Mouse (Mus musculus): Measurements from ENCODE around the gene Mgat5b.

Gene Mgat5b

GRCm38 (mm10) chr11:116982543-116982942 lies 63.9 kb downstream of the Mgat5b start:
- no peak for DNase-seq

DNA sequence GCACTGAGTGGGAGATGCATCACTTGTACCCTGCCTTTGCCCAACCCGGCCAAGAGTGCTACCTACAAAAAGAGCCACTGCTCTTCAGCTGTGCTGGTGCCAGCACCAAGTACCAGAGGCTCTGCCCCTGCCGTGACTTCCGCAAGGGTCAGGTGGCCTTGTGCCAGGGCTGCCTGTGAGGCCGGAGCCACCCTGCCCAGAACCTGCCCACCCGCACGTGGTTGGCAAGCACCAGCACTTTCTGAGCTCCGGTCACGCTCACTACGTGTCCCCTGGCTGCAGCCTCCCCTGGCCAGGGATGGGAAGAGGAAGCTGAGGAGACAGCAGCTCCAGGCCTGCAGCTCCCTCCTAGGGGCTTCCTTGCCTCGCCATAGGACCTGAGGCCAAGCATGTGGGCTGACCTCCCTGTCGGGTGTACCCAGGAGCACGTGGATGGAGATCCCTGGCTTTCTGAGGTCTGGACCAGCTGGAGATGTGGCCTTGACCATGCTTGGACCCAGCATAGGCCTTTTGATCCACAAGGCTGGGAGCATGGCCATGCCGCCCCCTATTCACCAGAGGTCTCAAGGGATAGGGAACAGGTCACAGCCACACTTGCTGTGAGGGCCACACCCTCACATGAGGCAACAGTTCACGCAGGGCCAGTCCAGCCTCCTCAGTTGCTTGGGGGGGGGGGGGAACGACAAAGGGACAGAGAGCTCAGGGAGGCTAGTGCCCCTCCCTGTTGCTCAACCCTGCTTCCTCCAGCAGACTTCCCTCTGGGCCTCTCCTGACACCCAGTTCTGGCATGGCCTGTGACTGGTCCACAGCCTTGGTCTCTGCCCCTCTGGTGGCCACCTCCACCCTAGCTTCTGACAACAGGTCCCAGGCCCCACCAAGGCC lies 67.1 kb downstream of the Mgat5b start:
- no peak for DNase-seq

GRCm38 (mm10) chr11:116988131-116988530 lies 69.5 kb downstream of the Mgat5b start:
- peak; percentile 68 for DNase-seq

DNA sequence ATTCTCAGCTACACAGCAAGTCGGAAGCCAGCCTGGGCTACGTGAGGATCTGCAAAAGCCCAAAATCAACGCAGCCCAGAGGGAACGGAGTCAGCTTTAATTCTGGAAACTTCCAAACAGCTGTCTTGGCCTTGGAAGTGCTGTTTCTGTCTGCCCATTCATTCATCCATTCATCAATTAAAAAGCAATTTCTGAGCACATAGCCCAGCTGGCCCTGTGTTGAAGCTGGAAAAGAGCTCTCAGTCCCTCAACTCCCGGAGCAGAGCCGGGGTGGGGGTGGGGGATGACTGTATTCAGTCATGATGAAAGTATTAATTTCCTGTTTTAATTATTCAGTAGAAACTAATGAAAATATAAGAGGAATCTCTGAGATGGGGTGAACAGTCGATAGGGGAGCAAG lies 71.6 kb downstream of the Mgat5b start:
- no peak for DNase-seq

DNA sequence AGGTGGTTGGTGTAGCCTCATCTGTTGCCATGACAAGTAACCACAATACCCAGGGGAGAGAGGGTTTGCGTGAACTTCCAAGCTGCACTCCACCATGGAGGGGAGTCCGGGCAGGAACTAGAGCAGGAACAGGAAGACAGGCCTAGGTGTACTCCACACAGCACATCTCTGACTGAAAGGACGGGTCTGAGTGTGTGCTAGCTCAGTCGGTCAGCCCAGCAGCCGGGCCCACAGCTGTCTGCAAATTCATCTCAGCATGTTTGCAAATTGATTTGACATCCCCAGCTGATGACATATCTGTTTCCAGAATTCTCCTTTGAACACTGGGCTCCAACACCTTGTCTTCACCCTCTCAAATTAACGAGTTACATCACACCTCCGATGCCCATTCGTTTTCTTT lies 72.7 kb downstream of the Mgat5b start:
- no peak for DNase-seq

DNA sequence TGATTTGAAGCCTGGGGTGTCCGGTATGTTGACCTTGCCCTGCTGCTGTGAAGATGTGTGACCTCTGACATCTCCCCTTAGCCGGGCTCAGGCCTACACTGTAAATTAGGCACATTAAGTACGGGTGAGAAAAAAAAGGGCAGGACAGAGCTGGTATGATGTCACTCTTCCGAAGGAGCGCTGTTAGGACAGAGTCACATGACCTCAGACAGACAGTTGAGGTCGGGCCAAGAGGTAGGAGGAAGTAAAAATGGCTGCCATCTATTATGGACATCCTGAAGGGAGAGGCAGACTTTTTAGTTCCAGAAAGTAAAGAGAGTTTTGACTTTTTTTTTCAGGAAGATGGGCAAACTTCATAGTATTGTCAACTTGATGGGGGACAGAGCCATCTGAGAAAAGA lies 73.3 kb downstream of the Mgat5b start:
- DNase-seq, result no peak

DNA sequence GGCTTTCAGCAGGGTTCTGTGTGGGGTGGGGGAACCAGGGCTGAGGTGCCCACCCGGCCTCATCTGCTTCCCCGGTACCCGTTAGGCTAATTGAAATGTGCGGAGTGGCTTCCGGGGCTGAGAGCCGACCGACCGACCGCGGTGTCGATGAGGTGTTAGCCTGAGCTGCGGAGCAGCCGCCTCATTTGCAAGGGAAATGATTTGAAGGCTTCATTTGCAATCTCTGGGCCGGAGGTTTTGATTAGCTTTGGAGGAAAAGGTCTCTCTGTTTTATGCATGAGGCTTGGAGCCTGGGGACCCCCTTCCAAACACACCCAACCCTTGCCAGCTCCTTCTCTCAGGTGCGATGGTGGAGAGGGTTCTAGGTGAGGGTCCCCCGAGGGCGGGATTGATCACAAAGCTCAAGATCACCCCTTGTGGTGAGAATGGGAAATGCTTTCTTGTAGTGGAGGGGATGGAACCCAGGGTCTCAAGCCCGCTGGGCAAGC lies 75.5 kb downstream of the Mgat5b start:
- DNase-seq, result no peak

DNA sequence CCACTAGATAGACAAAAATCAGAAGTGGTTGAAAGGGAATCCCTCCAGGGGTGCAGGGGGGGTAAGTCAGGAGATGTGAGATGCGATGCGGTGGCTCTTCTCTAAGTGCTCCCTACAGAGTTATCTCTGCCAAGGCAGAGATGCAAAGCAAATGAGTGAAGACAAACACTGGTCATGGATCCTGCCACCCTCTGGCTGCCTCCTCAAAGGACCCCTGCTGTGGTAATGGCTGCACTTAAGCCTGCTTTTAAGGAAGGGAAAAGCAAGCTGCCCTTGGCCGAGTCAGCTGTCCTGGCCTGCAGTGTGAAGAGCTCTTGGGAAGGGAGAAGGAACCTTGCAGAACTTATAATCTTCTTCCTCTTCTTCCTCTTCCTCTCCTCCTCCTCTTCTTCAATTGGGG lies 78.3 kb downstream of the Mgat5b start:
- no peak for DNase-seq

- no peak for DNase-seq
These were observed 80.3 kb downstream of the Mgat5b start for GRCm38 (mm10) chr11:116998935-116999334.

GRCm38 (mm10) chr11:117000219-117000618 lies 81.6 kb downstream of the Mgat5b start:
- no peak for DNase-seq

DNA sequence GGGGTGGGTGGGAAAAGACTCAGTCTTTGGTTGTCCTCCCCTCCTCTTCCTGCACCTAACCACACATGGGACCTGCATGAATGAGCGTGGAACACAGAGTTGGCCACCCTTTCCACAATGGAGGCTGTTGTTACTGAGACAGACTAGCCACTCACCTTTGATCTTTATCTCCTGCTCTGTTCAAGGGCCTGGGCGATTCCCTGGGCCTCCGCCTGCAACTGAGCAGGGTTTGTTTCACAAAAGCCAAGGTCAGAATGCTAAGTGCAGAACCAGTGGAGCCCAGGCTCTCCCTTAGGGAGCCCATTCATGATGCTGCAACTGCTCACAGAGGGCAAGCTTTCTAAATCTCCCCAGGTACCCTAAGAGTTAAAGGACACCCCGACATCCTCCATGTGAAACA lies 83.1 kb downstream of the Mgat5b start:
- DNase-seq, result no peak

DNA sequence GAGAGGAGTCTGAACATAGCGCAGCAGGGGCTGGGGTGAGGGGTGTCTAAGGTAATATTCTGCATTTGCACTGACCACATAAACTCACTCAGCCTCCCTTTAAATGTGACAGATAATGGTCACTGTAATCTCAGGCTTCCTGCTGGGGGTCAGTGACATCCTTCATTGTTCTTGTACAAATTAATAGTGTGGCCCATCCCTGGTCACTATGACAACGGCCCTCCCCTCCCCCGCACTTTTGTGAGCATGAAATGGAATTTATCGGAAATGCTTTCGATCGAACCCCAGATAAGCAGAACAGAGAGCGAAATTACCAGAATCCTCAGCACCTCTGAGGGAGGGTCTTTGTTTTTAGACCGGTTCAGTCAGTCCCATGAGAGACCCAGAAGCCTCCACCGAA lies 84.8 kb downstream of the Mgat5b start:
- no peak for DNase-seq

GRCm38 (mm10) chr11:117004277-117004676 lies 85.6 kb downstream of the Mgat5b start:
- no peak for DNase-seq

DNA sequence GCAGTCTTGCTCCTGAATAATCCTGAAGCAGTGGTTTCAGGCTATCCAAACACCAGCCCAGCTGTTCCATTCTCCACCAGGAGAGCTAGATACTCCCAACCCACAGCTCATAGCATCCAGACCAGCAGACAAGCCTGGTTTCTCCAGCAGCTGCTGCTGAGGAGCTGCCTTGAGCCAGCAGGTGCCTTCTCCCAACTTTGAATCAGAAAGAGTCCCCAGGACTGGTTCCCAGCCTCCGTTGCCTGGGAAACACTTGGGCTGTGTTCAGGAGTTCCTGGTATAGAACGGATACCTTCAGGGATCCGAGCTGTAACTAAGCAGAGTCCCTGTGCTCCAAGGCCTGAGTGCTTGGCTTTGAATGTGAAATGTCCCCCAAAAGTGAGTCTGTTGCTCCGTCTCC lies 98.8 kb downstream of the Mgat5b start:
- DNase-seq, result no peak

DNA sequence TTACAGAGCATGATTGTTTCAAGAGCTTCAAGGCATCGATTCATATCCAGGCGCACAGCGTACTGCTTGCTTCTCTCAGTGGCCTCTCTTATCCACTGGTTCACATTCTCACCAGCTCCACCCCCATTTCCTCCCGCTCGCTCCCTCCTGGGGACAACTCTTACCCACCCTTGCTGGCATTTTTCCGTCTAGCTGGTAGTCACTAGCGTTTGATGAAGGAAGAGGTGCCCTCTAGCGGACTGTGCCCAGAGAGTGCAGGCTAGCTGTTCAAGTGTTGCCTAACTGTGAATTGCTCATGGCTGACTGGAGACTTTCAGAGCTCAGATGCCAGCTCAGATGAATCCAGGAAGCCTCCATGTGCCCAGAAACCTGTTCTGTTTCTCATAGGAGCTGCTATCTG lies 99.7 kb downstream of the Mgat5b start:
- DNase-seq, result peak; percentile 77

- DNase-seq, result no peak
These were observed 102.4 kb downstream of the Mgat5b start for GRCm38 (mm10) chr11:117021026-117021425.

GRCm38 (mm10) chr11:117023537-117023936 lies 104.9 kb downstream of the Mgat5b start:
- no peak for DNase-seq

DNA sequence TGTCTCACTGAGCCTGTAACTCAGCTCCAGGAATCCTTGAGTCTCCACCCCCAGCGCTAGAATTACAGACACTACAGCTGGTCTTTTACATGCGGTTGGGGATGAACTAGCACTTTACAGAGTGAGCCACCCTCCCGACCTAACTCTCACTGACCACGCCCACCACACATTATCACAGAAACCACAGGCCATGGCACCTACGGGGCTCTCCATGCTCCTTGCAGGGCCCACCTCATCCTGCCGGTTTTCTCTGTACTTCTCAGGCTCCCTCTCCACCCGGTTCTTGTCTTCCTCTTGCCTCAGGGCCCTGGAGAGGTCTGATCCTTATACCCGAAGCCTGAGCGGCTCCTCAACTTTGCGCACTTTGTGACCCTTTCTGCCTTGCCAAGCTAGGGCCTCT lies 109.0 kb downstream of the Mgat5b start:
- DNase-seq, result no peak

GRCm38 (mm10) chr11:117028861-117029568 lies 110.4 kb downstream of the Mgat5b start:
- peak; percentile 47 for DNase-seq

- DNase-seq, result no peak
These were observed 110.9 kb downstream of the Mgat5b start for GRCm38 (mm10) chr11:117029569-117029955.

DNA sequence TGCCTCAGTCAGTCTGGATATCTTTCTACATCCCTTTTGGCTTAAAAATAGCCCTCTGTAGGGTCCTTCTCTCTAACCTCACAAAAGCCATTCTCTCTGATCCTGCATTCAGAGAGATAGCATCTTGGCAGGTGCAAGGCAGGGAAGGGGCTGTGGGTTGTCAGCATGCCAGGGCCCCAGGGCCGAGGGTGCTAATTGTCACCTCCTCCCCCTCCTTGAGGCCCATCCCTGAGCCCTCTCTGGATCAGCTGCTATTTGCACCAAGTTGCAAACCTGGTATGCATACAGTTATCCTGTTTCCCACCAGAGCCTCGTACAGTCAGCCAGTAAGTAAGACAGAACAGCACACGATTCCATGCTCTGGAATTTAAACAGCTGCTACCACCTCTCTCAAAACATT lies 111.4 kb downstream of the Mgat5b start:
- no peak for DNase-seq

DNA sequence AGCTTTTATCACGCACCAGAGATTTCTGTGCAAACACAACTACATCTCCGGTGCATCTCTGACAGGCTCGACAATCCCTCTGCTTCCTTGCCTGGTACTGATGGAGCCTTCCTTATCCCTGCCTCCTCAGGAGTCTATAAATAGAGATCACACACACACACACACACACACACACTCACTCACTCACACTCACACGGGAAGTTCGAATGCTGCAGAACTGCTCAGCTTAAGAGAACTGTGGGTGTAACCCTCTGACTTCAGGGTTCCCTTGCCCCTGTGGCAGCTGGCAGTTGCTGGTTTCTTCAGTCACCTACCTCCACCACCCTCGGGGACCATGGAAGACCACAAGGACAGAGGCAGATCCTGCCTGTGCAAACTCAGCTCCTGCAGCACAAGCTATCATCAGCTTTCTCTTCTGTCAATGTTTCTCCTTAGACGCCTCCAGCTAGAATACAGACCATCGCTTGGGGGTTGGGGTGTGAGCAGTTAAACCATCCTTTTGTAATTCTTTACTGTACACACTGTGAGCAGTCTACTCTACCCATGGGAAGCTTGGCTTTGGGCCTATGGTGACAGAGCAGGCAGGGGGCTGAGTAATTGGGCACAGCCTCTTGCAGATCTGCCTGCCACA lies 111.9 kb downstream of the Mgat5b start:
- DNase-seq, result no peak

GRCm38 (mm10) chr11:117031249-117031648 lies 112.6 kb downstream of the Mgat5b start:
- no peak for DNase-seq
